Mouse (Mus musculus) neural tube, embryonic 15.5 days (tissue): Measurements from ENCODE around the gene Runx3. TPM values are rescaled to one million over a fixed set of nuclear protein-coding genes. Genes with fewer than 3 reads are reported as not detected.

Source experiments
- ATAC-seq: fragments of 200-750 bp; cut with Nextera tagmentation; 2 replicates; pipeline ENCODE4 v1.8.0; 2017; ENCODE audit warnings: mild to moderate bottlenecking, moderate TSS enrichment, moderate library complexity; ENCODE audit not compliant: low FRiP score
- H3K27ac ChIP-seq: fragments of 300-500 bp; sonication (generic); replicated peaks from 2 replicates; pipeline ENCODE4 v1.5.1; 2015; ENCODE audit warnings: mild to moderate bottlenecking, inconsistent platforms
- H3K27me3 ChIP-seq: fragments of 300-500 bp; sonication (generic); replicated peaks from 2 replicates; pipeline ENCODE4 v1.6.1; 2015; ENCODE audit warnings: inconsistent platforms
- H3K36me3 ChIP-seq: fragments of 300-500 bp; sonication (generic); 2 replicates; pipeline ENCODE4 v1.6.1; 2015; ENCODE audit warnings: inconsistent platforms
- H3K4me1 ChIP-seq: fragments of 300-500 bp; sonication (generic); 2 replicates; pipeline ENCODE4 v1.6.1; 2015; ENCODE audit warnings: inconsistent platforms
- H3K4me2 ChIP-seq: fragments of 300-500 bp; sonication (generic); 2 replicates; pipeline ENCODE4 v1.6.1; 2015; ENCODE audit warnings: inconsistent platforms, mild to moderate bottlenecking, moderate library complexity
- H3K4me3 ChIP-seq: fragments of 300-500 bp; sonication (generic); replicated peaks from 2 replicates; pipeline ENCODE4 v1.5.1; 2015; ENCODE audit warnings: mild to moderate bottlenecking, inconsistent platforms
- H3K9ac ChIP-seq: fragments of 300-500 bp; sonication (generic); replicated peaks from 2 replicates; pipeline ENCODE4 v1.6.1; 2015; ENCODE audit warnings: mild to moderate bottlenecking, inconsistent platforms
- H3K9me3 ChIP-seq: fragments of 300-500 bp; sonication (generic); replicated peaks from 2 replicates; pipeline ENCODE4 v1.6.1; 2016; ENCODE audit warnings: inconsistent platforms
- WGBS: fragments of 180-500 bp; shearing (Covaris S2); methylation state at CpG from one replicate; pipeline ENCODE4 v1.1.7; 2015; ENCODE audit warnings: mixed read lengths; 5-methylcytosine and 5-hydroxymethylcytosine counted together
- polyA plus RNA-seq: library from polyadenylated mRNA; unstranded; fragments of >200 nt; fragmentation: Nextera tagmentation; extraction: Ambion mirVana; gene quantifications from 2 replicates; pipeline ENCODE4 v1.2.1, GENCODE M21; 2015

Runx3 gene
- polyA plus RNA-seq, 1 experiment from 2014 or later, result 0.19 TPM

- Histone ChIP-seq H3K27ac (no peak overlapping the region), H3K9me3 (no peaks in the 10 kb centered on the region), H3K4me3 (peak overlapping the region; percentile 19), H3K36me3 (no peaks in the 10 kb centered on the region), H3K9ac (no peak overlapping the region), H3K4me1 (peaks cover 21% of the 10 kb centered on the region), H3K27me3 (peaks cover 90% of the 10 kb centered on the region), H3K4me2 (peak overlapping the region; percentile 45)
- under 1% methylated on average over 35 of the region's 45 CpGs for WGBS
- ATAC-seq, result no peak
These were observed 32.4 kb downstream of the Runx3 start for GRCm38 (mm10) chr4:135152834-135153259.

GRCm38 (mm10) chr4:135153260-135154088, 33.0 kb downstream of the Runx3 start:
- ATAC-seq, result no peak
- H3K4me2 ChIP-seq, result peak overlapping the region; percentile 45; the same call in 1 of the 2 replicates
- H3K27ac ChIP-seq, result no peak overlapping the region
- H3K27me3 ChIP-seq, result peaks cover 90% of the 10 kb centered on the region
- peaks cover 22% of the 10 kb centered on the region for H3K4me1 ChIP-seq
- peak overlapping the region; percentile 0; the same call in 1 of the 2 replicates for H3K4me3 ChIP-seq
- H3K9ac ChIP-seq, result no peak overlapping the region
- no peaks in the 10 kb centered on the region for H3K36me3 ChIP-seq
- under 1% methylated on average over 39 of the region's 39 CpGs for WGBS
- H3K9me3 ChIP-seq, result no peaks in the 10 kb centered on the region

GRCm38 (mm10) chr4:135154089-135154949, 33.9 kb downstream of the Runx3 start:
- no peak overlapping the region for H3K4me2 ChIP-seq
- H3K9me3 ChIP-seq, result no peaks in the 10 kb centered on the region
- WGBS, result under 1% methylated on average over 21 of the region's 21 CpGs
- H3K36me3 ChIP-seq, result no peaks in the 10 kb centered on the region
- peaks cover 22% of the 10 kb centered on the region for H3K4me1 ChIP-seq
- H3K27ac ChIP-seq, result no peak overlapping the region
- no peak overlapping the region for H3K9ac ChIP-seq
- peaks cover 90% of the 10 kb centered on the region for H3K27me3 ChIP-seq
- no peak overlapping the region for H3K4me3 ChIP-seq
- no peak for ATAC-seq

GRCm38 (mm10) chr4:135155106-135155800, 34.8 kb downstream of the Runx3 start:
- Histone ChIP-seq H3K4me2 (no peak overlapping the region), H3K36me3 (no peaks in the 10 kb centered on the region), H3K9me3 (no peaks in the 10 kb centered on the region), H3K27ac (no peak overlapping the region), H3K4me3 (no peak overlapping the region), H3K4me1 (peaks cover 19% of the 10 kb centered on the region), H3K27me3 (peaks cover 90% of the 10 kb centered on the region), H3K9ac (no peak overlapping the region)
- WGBS, result 1% methylated on average over 26 of the region's 31 CpGs
- ATAC-seq, result no peak

GRCm38 (mm10) chr4:135155805-135156469, 35.5 kb downstream of the Runx3 start:
- no peak overlapping the region for H3K27ac ChIP-seq
- no peaks in the 10 kb centered on the region for H3K36me3 ChIP-seq
- WGBS, result 10% methylated on average over 15 of the region's 15 CpGs
- H3K9me3 ChIP-seq, result no peaks in the 10 kb centered on the region
- H3K4me1 ChIP-seq, result peaks cover 16% of the 10 kb centered on the region; the same call in 1 of the 2 replicates
- no peak for ATAC-seq
- H3K9ac ChIP-seq, result no peak overlapping the region
- H3K27me3 ChIP-seq, result peaks cover 89% of the 10 kb centered on the region
- no peak overlapping the region for H3K4me3 ChIP-seq
- H3K4me2 ChIP-seq, result no peak overlapping the region

- ATAC-seq, result no peak
- no peaks in the 10 kb centered on the region for H3K9me3 ChIP-seq
- H3K27ac ChIP-seq, result no peak overlapping the region
- peaks cover 16% of the 10 kb centered on the region; the same call in 1 of the 2 replicates for H3K4me1 ChIP-seq
- 11% methylated on average over 6 of the region's 6 CpGs for WGBS
- no peaks in the 10 kb centered on the region for H3K36me3 ChIP-seq
- H3K4me2 ChIP-seq, result no peak overlapping the region
- H3K27me3 ChIP-seq, result peaks cover 86% of the 10 kb centered on the region
- no peak overlapping the region for H3K9ac ChIP-seq
- no peak overlapping the region for H3K4me3 ChIP-seq
These were observed 36.1 kb downstream of the Runx3 start for GRCm38 (mm10) chr4:135156531-135156930.

- H3K27me3 ChIP-seq, result peaks cover 79% of the 10 kb centered on the region
- no peak for ATAC-seq
- no peaks in the 10 kb centered on the region for H3K9me3 ChIP-seq
- WGBS, result 6% methylated on average over 6 of the region's 6 CpGs
- H3K4me3 ChIP-seq, result no peak overlapping the region
- H3K27ac ChIP-seq, result no peak overlapping the region
- H3K4me2 ChIP-seq, result no peak overlapping the region
- no peaks in the 10 kb centered on the region for H3K36me3 ChIP-seq
- H3K4me1 ChIP-seq, result peaks cover 11% of the 10 kb centered on the region; the same call in 1 of the 2 replicates
- H3K9ac ChIP-seq, result no peak overlapping the region
These were observed 36.9 kb downstream of the Runx3 start for GRCm38 (mm10) chr4:135157329-135157728.

- H3K4me1 ChIP-seq, result peaks cover 5% of the 10 kb centered on the region; the same call in 1 of the 2 replicates
- 10% methylated on average over 9 of the region's 9 CpGs for WGBS
- no peaks in the 10 kb centered on the region for H3K36me3 ChIP-seq
- ATAC-seq, result no peak
- no peak overlapping the region for H3K4me3 ChIP-seq
- no peak overlapping the region for H3K9ac ChIP-seq
- no peak overlapping the region for H3K27ac ChIP-seq
- no peaks in the 10 kb centered on the region for H3K9me3 ChIP-seq
- peaks cover 74% of the 10 kb centered on the region for H3K27me3 ChIP-seq
- no peak overlapping the region for H3K4me2 ChIP-seq
These were observed 38.4 kb downstream of the Runx3 start for GRCm38 (mm10) chr4:135158724-135159409.

- Histone ChIP-seq H3K4me2 (no peak overlapping the region), H3K9me3 (no peaks in the 10 kb centered on the region), H3K4me3 (no peak overlapping the region), H3K36me3 (no peaks in the 10 kb centered on the region), H3K9ac (no peak overlapping the region), H3K4me1 (peaks cover 5% of the 10 kb centered on the region; the same call in 1 of the 2 replicates), H3K27ac (no peak overlapping the region), H3K27me3 (peaks cover 78% of the 10 kb centered on the region)
- ATAC-seq, result no peak
- WGBS, result 44% methylated on average over 2 of the region's 2 CpGs
These were observed 39.2 kb downstream of the Runx3 start for GRCm38 (mm10) chr4:135159663-135160062.

GRCm38 (mm10) chr4:135160168-135160567, 39.7 kb downstream of the Runx3 start:
- H3K9ac ChIP-seq, result no peak overlapping the region
- H3K27ac ChIP-seq, result no peak overlapping the region
- peaks cover 78% of the 10 kb centered on the region for H3K27me3 ChIP-seq
- H3K36me3 ChIP-seq, result no peaks in the 10 kb centered on the region
- H3K4me3 ChIP-seq, result no peak overlapping the region
- H3K4me2 ChIP-seq, result no peak overlapping the region
- WGBS, result 60% methylated on average over 3 of the region's 3 CpGs
- no peaks in the 10 kb centered on the region for H3K9me3 ChIP-seq
- ATAC-seq, result no peak
- H3K4me1 ChIP-seq, result peaks cover 5% of the 10 kb centered on the region; the same call in 1 of the 2 replicates
